In the genomic region with DNA sequence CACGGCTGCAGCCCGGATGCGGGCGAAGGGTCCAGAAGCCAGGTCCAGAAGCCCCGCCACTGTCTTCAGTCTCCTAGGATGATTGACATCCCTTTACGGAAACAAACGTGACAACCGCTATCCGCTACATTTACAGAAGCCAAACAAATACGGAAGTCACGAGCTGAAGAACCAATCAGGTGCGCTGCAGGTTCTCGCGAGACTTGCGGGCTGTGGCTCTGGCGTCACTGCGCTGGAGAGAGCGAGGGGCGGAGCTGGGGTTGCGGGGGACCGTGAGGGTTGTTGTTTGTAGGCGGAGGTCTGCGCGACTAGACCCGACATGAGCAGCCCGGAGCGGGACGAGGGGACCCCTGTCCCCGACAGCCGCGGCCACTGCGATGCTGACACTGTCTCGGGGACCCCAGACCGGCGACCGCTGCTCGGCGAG, we compare ENCODE assay signal across 8 mouse cellular contexts. TPM values are rescaled to one million over a fixed set of nuclear protein-coding genes. Genes with fewer than 3 reads are reported as not detected.
A peak's percentile ranks its signal among the peaks of the same experiment; 100 is the strongest.
DNase-seq lines count a peak whose midpoint lies in the region; ATAC-seq lines count a peak whose summit lies in the region.

A gene (plus strand): TSS at position 229 of the 427 bp plus-strand sequence.

- peaks cover 5% of the 10 kb centered on the region; the same call in 1 of the 2 replicates for H3K36me3 ChIP-seq in heart, embryonic 10.5 days
- peaks cover 4% of the 10 kb centered on the region for H3K36me3 ChIP-seq in kidney, embryonic 15.5 days

- peak within 1 kb of the TSS; percentile 96 for H3K27ac ChIP-seq in heart, embryonic 10.5 days
- H3K27ac ChIP-seq in kidney, embryonic 15.5 days = peak within 1 kb of the TSS; percentile 67

- peak within 1 kb of the TSS; percentile 97 for H3K4me3 ChIP-seq in heart, embryonic 10.5 days
- peak within 1 kb of the TSS; percentile 72 for H3K4me3 ChIP-seq in kidney, embryonic 15.5 days (replicated peaks)

- peak; percentile 96 for ATAC-seq in erythroblast, adult 5-6 weeks (replicated peaks; ENCODE audit: low FRiP score, poor library complexity, severe bottlenecking)
- peak; percentile 98 for ATAC-seq in kidney, embryonic 15.5 days (replicated peaks; ENCODE audit: low FRiP score)
- peak; percentile 98 for ATAC-seq in monocyte, adult 5-6 weeks (replicated peaks; ENCODE audit: insufficient number of reproducible peaks, low FRiP score, low TSS enrichment, poor library complexity, severe bottlenecking)

- H3K4me1 ChIP-seq in heart, embryonic 10.5 days = peaks cover 13% of the 10 kb centered on the region
- peaks cover 18% of the 10 kb centered on the region for H3K4me1 ChIP-seq in kidney, embryonic 15.5 days

- WGBS in heart, embryonic 10.5 days = under 1% methylated on average over 38 of the region's 38 CpGs
- under 1% methylated on average over 38 of the region's 38 CpGs for WGBS in kidney, embryonic 15.5 days

- no peaks in the 10 kb centered on the region for H3K9me3 ChIP-seq in heart, embryonic 10.5 days
- no peaks in the 10 kb centered on the region for H3K9me3 ChIP-seq in kidney, embryonic 15.5 days (replicated peaks)

- H3K4me2 ChIP-seq in kidney, embryonic 15.5 days = peak within 1 kb of the TSS; percentile 75

- DNase-seq in B cell, adult 2 months = peak; percentile 97 to 98
- peak; percentile 99 for DNase-seq in brain, adult 2 months (ENCODE audit: low read depth, low spot score)
- DNase-seq in heart, embryonic 10.5 days (ENCODE audit: low spot score) = peak; percentile 99
- peak; percentile 99 for DNase-seq in liver
- DNase-seq in spleen, postnatal 4 days (ENCODE audit: low spot score in 2 of 2) = peak; percentile 97 to 99

- H3K9ac ChIP-seq in kidney, embryonic 15.5 days = peak within 1 kb of the TSS; percentile 77

- no peaks in the 10 kb centered on the region for H3K27me3 ChIP-seq in heart, embryonic 10.5 days (ENCODE audit: insufficient read depth, poor library complexity, severe bottlenecking)
- H3K27me3 ChIP-seq in kidney, embryonic 15.5 days = peaks cover 10% of the 10 kb centered on the region; the same call in 1 of the 2 replicates

RNA-seq across cellular contexts. Expression of the gene that starts here (rescaled TPM):
- 40.3 and 45.2 TPM in 2 replicates for total RNA-seq in erythroblast, adult 5-6 weeks (2015; ENCODE audit: low replicate concordance)
- total RNA-seq in erythroblast, adult 5-6 weeks (2017; ENCODE audit: low replicate concordance) = 46.2 and 46.8 TPM in 2 replicates
- 57.5 and 69.9 TPM in 2 replicates for polyA plus RNA-seq in heart, embryonic 10.5 days (2016; fragmentation: Nextera tagmentation; extraction: Ambion mirVana)
- 64.8 and 67.1 TPM in 2 replicates for polyA plus RNA-seq in kidney, embryonic 15.5 days (2015; fragmentation: Nextera tagmentation; extraction: Ambion mirVana)
- 84.6 to 91.2 TPM (median 86.2 TPM) in 3 replicates for total RNA-seq in monocyte, adult 5-6 weeks (2017)

Comparison
In these comparisons a context has a peak if more than half of its experiments do, and no peak if none do; other contexts are left out.
1. Peak in every context shown above with its lines: DNase-seq, ATAC-seq, H3K4me3 ChIP-seq and H3K27ac ChIP-seq.